Mouse (Mus musculus): Measurements from ENCODE around the gene Cd300ld4. TPM values are rescaled to one million over a fixed set of nuclear protein-coding genes. Genes with fewer than 3 reads are reported as not detected.

Gene Cd300ld4
- polyA plus RNA-seq, 1 experiment from 2014 or later, result not detected

Other genes starting within 250 kb of the Cd300ld4 start
- gene Btbd17, start 231.1 kb downstream of the Cd300ld4 start, polyA plus RNA-seq (2015; fragmentation: Nextera tagmentation; extraction: Ambion mirVana), result 19.4 and 22.7 TPM in 2 replicates
- not detected in 2 replicates for gene Gpr142, start 228.1 kb downstream of the Cd300ld4 start, polyA plus RNA-seq (2015; fragmentation: Nextera tagmentation; extraction: Ambion mirVana)
- gene Gprc5c, start 175.9 kb downstream of the Cd300ld4 start, polyA plus RNA-seq (2015; fragmentation: Nextera tagmentation; extraction: Ambion mirVana), result 14.2 and 15.6 TPM in 2 replicates
- gene Cd300a, start 137.0 kb downstream of the Cd300ld4 start, polyA plus RNA-seq (2015; fragmentation: Nextera tagmentation; extraction: Ambion mirVana), result 1.2 and 2.8 TPM in 2 replicates
- 0.14 and 0.15 TPM in 2 replicates for gene Cd300lb, start 92.6 kb downstream of the Cd300ld4 start, polyA plus RNA-seq (2015; fragmentation: Nextera tagmentation; extraction: Ambion mirVana)
- not detected in 2 replicates for gene Cd300c, start 57.9 kb downstream of the Cd300ld4 start, polyA plus RNA-seq (2015; fragmentation: Nextera tagmentation; extraction: Ambion mirVana)
- 0.22 TPM in 1 of 2 replicates, not detected in the other for gene Cd300ld, start 37.1 kb downstream of the Cd300ld4 start, polyA plus RNA-seq (2015; fragmentation: Nextera tagmentation; extraction: Ambion mirVana)
- 1.5 and 1.9 TPM in 2 replicates for gene Cd300c2, start 25.1 kb downstream of the Cd300ld4 start, polyA plus RNA-seq (2015; fragmentation: Nextera tagmentation; extraction: Ambion mirVana)
- gene Cd300ld2, start 10.8 kb downstream of the Cd300ld4 start, polyA plus RNA-seq (2015; fragmentation: Nextera tagmentation; extraction: Ambion mirVana), result not detected in 2 replicates
- not detected in 2 replicates for gene Cd300ld5, start 10.8 kb upstream of the Cd300ld4 start, polyA plus RNA-seq (2015; fragmentation: Nextera tagmentation; extraction: Ambion mirVana)
- not detected in 2 replicates for gene Cd300ld3, start 21.4 kb upstream of the Cd300ld4 start, polyA plus RNA-seq (2015; fragmentation: Nextera tagmentation; extraction: Ambion mirVana)
- not detected in 2 replicates for gene Cd300e, start 35.2 kb upstream of the Cd300ld4 start, polyA plus RNA-seq (2015; fragmentation: Nextera tagmentation; extraction: Ambion mirVana)
- gene Rab37, start 64.4 kb upstream of the Cd300ld4 start, polyA plus RNA-seq (2015; fragmentation: Nextera tagmentation; extraction: Ambion mirVana), result 0.69 and 1.1 TPM in 2 replicates
- 0.14 TPM in 1 of 2 replicates, not detected in the other for gene Cd300lf, start 107.0 kb upstream of the Cd300ld4 start, polyA plus RNA-seq (2015; fragmentation: Nextera tagmentation; extraction: Ambion mirVana)
- 50.6 and 58.1 TPM in 2 replicates for gene Slc9a3r1, start 136.3 kb upstream of the Cd300ld4 start, polyA plus RNA-seq (2015; fragmentation: Nextera tagmentation; extraction: Ambion mirVana)
- gene Tmem104, start 160.5 kb upstream of the Cd300ld4 start, polyA plus RNA-seq (2015; fragmentation: Nextera tagmentation; extraction: Ambion mirVana), result 11.6 and 11.8 TPM in 2 replicates
- gene Nat9, start 160.8 kb upstream of the Cd300ld4 start, polyA plus RNA-seq (2015; fragmentation: Nextera tagmentation; extraction: Ambion mirVana), result 16.3 and 24.1 TPM in 2 replicates
- 0.55 and 0.57 TPM in 2 replicates for gene Grin2c, start 240.2 kb upstream of the Cd300ld4 start, polyA plus RNA-seq (2015; fragmentation: Nextera tagmentation; extraction: Ambion mirVana)

Data from neural tube, embryonic 13.5 days (tissue).